9 mouse cellular contexts compared by ENCODE assay signal in the genomic region with DNA sequence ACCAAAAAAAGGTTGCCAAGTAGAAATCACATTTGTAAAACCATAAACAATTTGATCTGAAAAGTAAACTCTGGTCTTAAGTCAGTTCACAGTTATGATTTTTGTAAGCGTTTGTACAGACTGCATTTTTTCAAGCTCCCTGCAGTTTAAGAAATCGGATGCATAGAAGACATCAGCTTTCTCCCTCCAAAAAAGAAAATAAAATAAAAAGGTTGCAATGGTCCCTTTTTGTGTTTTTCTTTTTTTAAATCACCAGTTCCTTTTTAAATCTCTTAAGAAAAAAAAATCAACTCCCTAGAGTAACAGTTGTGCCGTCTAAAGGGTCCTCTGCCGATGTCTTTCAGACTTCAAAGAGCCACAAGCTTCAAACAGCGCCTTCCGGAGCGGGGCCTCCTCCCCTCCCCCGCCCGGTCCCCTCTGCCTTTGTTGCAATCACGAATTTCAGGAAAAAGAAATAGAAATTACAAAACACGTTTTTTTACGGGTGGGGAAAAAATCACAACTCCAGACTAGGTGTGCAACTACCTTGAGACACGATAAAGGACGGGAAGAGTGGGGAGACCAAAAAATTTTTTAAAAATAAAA. TPM values are rescaled to one million over a fixed set of nuclear protein-coding genes. Genes with fewer than 3 reads are reported as not detected.
A peak's percentile ranks its signal among the peaks of the same experiment; 100 is the strongest.
DNase-seq lines count a peak whose midpoint lies in the region; ATAC-seq and TF ChIP-seq lines count a peak whose summit lies in the region.
"Had no signal": no experiment of that assay in that cellular context is flagged by ENCODE, and none has a peak within 500 bp of the region (broad histone marks: within the 10 kb centered on the region; RNA-seq: fewer than 3 reads in every experiment).

No protein-coding gene starts in this region.

- peak; percentile 65 to 67 for DNase-seq in cerebellum, postnatal 10 days
- no peak for DNase-seq in cerebellum, adult 9-10 months
- DNase-seq in forebrain, postnatal 0 days, result peak; percentile 72
- peak; percentile 11 for DNase-seq in lung, postnatal 10 days
- no peak for DNase-seq in urinary bladder, postnatal 14 days (ENCODE audit: low spot score)
- no peak for DNase-seq in layer of hippocampus, postnatal 10 days (ENCODE audit: low spot score in 2 of 2)
- no peak for DNase-seq in layer of hippocampus, adult 9-11 months

- H3K36me3 ChIP-seq in E14TG2a.4 (ENCODE audit: insufficient read depth, low read length), result no peaks in the 10 kb centered on the region
- H3K36me3 ChIP-seq in forebrain, postnatal 0 days (ENCODE audit: insufficient read depth), result 0 out of 2 replicates have a peak, but pooled peaks cover 4% of the 10 kb centered on the region

- no peak for ATAC-seq in forebrain, postnatal 0 days

- WGBS in forebrain, postnatal 0 days, result under 1% methylated on average over 14 of the region's 14 CpGs

- TF ChIP-seq CTCF in E14TG2a.4 (conservative IDR thresholded peaks at IDR 0.05; ENCODE audit: low read length), result no peak
- no peak for TF ChIP-seq CTCF in forebrain, postnatal 0 days (IDR thresholded peaks at IDR 0.05; ENCODE audit: low read depth)

- peak overlapping the region; percentile 99 for H3K9ac ChIP-seq in forebrain, postnatal 0 days

- H3K27me3 ChIP-seq in E14TG2a.4 (ENCODE audit: insufficient read depth, low read length), result peaks cover 53% of the 10 kb centered on the region
- no peaks in the 10 kb centered on the region for H3K27me3 ChIP-seq in forebrain, postnatal 0 days (ENCODE audit: insufficient read depth, low read length)

- H3K4me3 ChIP-seq in E14TG2a.4 (replicated peaks; ENCODE audit: low read length), result peak overlapping the region; percentile 86
- H3K4me3 ChIP-seq in forebrain, postnatal 0 days (ENCODE audit: low read depth, low read length), result peak overlapping the region; percentile 87

- H3K27ac ChIP-seq in forebrain, postnatal 0 days (ENCODE audit: low read depth, low read length), result peak overlapping the region; percentile 98

- H3K9me3 ChIP-seq in E14TG2a.4 (ENCODE audit: low read length), result no peaks in the 10 kb centered on the region
- H3K9me3 ChIP-seq in forebrain, postnatal 0 days (ENCODE audit: low read length), result no peaks in the 10 kb centered on the region

- peaks cover 43% of the 10 kb centered on the region for H3K4me1 ChIP-seq in E14TG2a.4 (replicated peaks; ENCODE audit: low read depth, low read length)
- H3K4me1 ChIP-seq in forebrain, postnatal 0 days (ENCODE audit: insufficient read depth), result 0 out of 2 replicates have a peak, but pooled peaks cover 3% of the 10 kb centered on the region

- peak overlapping the region; percentile 61 for H3K4me2 ChIP-seq in forebrain, postnatal 0 days (ENCODE audit: low read depth)

RNA-seq across cellular contexts. Expression of a gene that starts 1.8 kb away (rescaled TPM):
- 216 and 297 TPM in 2 replicates for total RNA-seq in forebrain, postnatal 0 days (2014; rRNA removed)
- 245 and 288 TPM in 2 replicates for polyA plus RNA-seq in forebrain, postnatal 0 days (2015; fragmentation: Nextera tagmentation; extraction: Ambion mirVana)
- 10 to 100 TPM; 68.2 to 72.6 TPM for total RNA-seq in layer of hippocampus, postnatal 10 days (2021)
- total RNA-seq: common myeloid progenitor, adult 5-6 weeks had no signal

Comparison
In these comparisons a context has a peak if more than half of its experiments do, and no peak if none do; other contexts are left out.
1. DNase-seq: peak in cerebellum, postnatal 10 days (2 of 2), forebrain, postnatal 0 days (single experiment) and lung, postnatal 10 days (single experiment); none in cerebellum, adult 9-10 months (single experiment), urinary bladder, postnatal 14 days (single experiment), layer of hippocampus, postnatal 10 days (0 of 2) and layer of hippocampus, adult 9-11 months (single experiment).